Mouse (Mus musculus) liver, postnatal 0 days (tissue): ENCODE measurements around the gene Zfp462.

ENCODE experiments used
- CTCF ChIP-seq: sonication (generic); IDR thresholded peaks from 2 replicates; pipeline ENCODE4 v1.5.1; 2016; ENCODE audit warnings: antibody characterized with exemption, low read depth
- EP300 ChIP-seq: IDR thresholded peaks from 2 replicates; pipeline ENCODE4 v1.6.1; 2016; ENCODE audit warnings: antibody characterized with exemption, low read depth, mild to moderate bottlenecking

- TF ChIP-seq CTCF (no peak), EP300 (no peak)
Measured at GRCm38 (mm10) chr4:55088922-55089321, 144.1 kb downstream of the Zfp462 start.
